Mouse (Mus musculus): ENCODE measurements around the gene Prkag2. TPM values are rescaled to one million over a fixed set of nuclear protein-coding genes. Genes with fewer than 3 reads are reported as not detected.
"Not testable (repeated sequence)": the region's sequence is repeated elsewhere in the genome, so short reads cannot be mapped to it uniquely, and the experiment has no call there.

Prkag2 gene
- polyA plus RNA-seq, 1 experiment: 1.1 TPM

DNA sequence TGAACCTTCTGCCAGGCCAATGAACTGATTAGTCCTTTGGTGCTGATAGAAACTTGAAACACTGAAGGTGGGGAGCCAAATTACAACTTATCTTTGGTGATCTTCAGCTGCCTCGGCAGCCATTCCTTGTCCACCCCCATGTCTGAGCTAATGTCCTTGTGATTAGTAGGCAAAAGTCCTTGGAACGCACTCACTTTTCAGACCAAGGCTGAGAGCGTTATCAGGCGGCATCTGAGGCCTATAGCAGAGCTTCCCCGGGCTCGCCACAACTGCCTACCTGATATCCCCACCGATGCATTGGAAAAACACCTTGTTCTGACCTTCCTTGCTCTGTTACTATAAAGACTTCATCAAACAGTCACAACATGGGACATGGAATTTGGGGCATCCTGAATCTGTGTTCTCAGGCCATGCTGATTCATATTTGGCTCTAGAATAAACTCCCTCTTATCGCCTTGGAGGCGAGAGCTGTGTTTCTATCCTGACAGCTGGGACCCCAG, 20.6 kb downstream of the Prkag2 start:
- TF ChIP-seq FLI1 (IDR thresholded peaks at IDR 0.05; ENCODE audit: low read length) (no peak), GATA1 (IDR thresholded peaks at IDR 0.05; ENCODE audit: borderline replicate concordance, low read length) (no peak)
- H3K27me3 ChIP-seq (replicated peaks): peaks cover 40% of the 10 kb centered on the region
- no peak overlapping the region for H3K4me3 ChIP-seq (replicated peaks)
- no peaks in the 10 kb centered on the region for H3K36me3 ChIP-seq (replicated peaks; ENCODE audit: low read length)
- H3K9me3 ChIP-seq: no peaks in the 10 kb centered on the region
- peaks cover 30% of the 10 kb centered on the region for H3K4me1 ChIP-seq

DNA sequence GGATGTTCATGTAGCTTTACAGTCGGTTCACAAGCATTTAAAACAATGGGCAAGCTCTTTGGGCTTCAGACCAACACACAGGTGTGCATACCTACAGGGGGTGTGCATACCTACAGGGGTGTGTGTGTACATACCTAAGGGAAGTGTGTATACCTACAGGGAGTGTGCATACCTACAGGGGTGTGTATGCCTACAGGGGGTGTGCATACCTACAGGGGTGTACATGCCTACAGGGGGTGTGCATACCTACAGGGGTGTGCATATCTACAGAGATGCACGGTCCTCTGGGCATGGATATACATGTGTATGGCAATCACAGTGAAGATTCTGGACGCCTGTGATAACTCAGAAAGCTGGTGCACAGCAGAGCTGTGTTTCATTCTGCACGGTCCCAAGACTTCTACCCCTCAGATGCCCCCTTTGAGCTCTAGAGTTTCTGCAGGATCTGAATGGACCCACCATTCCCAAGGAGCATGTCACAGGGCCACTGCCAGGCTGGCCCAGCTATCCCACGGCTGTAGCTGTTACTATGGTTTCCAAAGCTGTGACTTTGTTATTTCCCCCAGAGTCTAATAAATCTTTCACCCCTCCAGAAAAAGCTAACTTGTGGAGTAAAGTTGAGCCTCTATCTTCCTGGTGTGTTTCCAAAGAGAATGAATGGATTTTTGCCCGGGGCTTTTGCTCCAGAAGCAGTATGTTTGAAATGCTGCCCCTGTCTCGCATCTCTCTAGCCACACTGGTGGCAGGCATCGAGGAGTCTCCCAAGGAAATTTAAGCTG, 22.4 kb downstream of the Prkag2 start:
- TF ChIP-seq FLI1 (IDR thresholded peaks at IDR 0.05; ENCODE audit: low read length) (no peak), GATA1 (IDR thresholded peaks at IDR 0.05; ENCODE audit: borderline replicate concordance, low read length) (no peak)
- Histone ChIP-seq H3K27me3 (replicated peaks) (peaks cover 46% of the 10 kb centered on the region), H3K9me3 (no peaks in the 10 kb centered on the region), H3K4me3 (replicated peaks) (no peak overlapping the region), H3K36me3 (replicated peaks; ENCODE audit: low read length) (no peaks in the 10 kb centered on the region), H3K4me1 (peaks cover 21% of the 10 kb centered on the region)

GRCm38 (mm10) chr5:25077258-25077657, 23.2 kb downstream of the Prkag2 start:
- H3K9me3 ChIP-seq; H3K36me3 ChIP-seq (replicated peaks; ENCODE audit: low read length); H3K4me3 ChIP-seq (replicated peaks): not testable (repeated sequence)
- H3K27me3 ChIP-seq (replicated peaks): peaks cover 50% of the 10 kb centered on the region
- TF ChIP-seq GATA1 (IDR thresholded peaks at IDR 0.05; ENCODE audit: borderline replicate concordance, low read length): peak; percentile 65; the same call in 2 of the 3 replicates
- peaks cover 19% of the 10 kb centered on the region for H3K4me1 ChIP-seq

GRCm38 (mm10) chr5:25075623-25076022, 24.8 kb downstream of the Prkag2 start:
- H3K36me3 ChIP-seq (replicated peaks; ENCODE audit: low read length): no peaks in the 10 kb centered on the region
- TF ChIP-seq FLI1 (IDR thresholded peaks at IDR 0.05; ENCODE audit: low read length) (no peak), GATA1 (IDR thresholded peaks at IDR 0.05; ENCODE audit: borderline replicate concordance, low read length) (no peak)
- H3K27me3 ChIP-seq (replicated peaks): peaks cover 49% of the 10 kb centered on the region
- no peak overlapping the region for H3K4me3 ChIP-seq (replicated peaks)
- peaks cover 3% of the 10 kb centered on the region for H3K9me3 ChIP-seq
- H3K4me1 ChIP-seq: peaks cover 3% of the 10 kb centered on the region; the same call in 1 of the 2 replicates

DNA sequence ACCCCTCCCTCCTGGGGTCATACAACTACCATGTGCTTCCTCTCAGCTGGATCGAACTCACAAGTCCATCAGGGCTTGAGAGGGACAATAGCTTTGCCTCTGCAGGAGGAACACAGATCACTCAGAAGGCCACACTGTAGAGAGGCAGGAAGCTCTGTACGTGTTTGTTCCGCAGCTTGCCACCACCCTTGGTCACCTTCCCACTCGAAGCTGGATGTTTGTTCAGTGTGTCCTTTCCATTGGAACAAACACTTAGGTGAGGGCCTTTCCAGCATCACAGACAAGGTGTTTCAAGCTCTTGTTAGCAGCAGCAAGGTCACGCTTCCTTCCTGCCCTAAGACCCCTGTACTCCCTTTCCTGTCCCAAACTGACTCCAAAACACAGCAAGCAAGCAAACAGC, 30.6 kb downstream of the Prkag2 start:
- Histone ChIP-seq H3K9me3 (peaks cover 4% of the 10 kb centered on the region), H3K27me3 (replicated peaks) (peaks cover 70% of the 10 kb centered on the region), H3K36me3 (replicated peaks; ENCODE audit: low read length) (no peaks in the 10 kb centered on the region), H3K4me3 (replicated peaks) (no peak overlapping the region), H3K4me1 (no peaks in the 10 kb centered on the region)
- TF ChIP-seq GATA1 (IDR thresholded peaks at IDR 0.05; ENCODE audit: borderline replicate concordance, low read length) (no peak), FLI1 (IDR thresholded peaks at IDR 0.05; ENCODE audit: low read length) (no peak)

DNA sequence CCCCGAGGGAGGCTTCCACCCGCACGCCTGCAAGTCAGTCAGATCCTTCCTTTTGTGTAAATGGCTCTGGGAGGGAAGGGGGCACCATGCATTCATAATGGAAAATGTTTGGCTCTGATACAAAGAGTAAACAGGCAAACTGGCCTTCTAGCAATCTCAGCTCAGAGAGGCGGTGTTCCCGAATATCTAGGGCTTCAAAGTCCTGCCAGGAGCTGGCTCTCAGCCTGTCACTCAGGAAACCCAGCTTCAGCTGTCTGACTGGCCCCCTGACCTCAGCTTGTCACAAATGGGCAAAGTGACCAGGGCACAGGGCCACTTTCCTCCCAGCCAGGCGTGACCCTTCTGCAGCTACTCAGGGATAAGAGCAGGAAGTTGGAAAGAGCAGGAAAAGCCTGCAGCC, 33.3 kb downstream of the Prkag2 start:
- Histone ChIP-seq H3K4me1 (peaks cover 4% of the 10 kb centered on the region; the same call in 1 of the 2 replicates), H3K36me3 (replicated peaks; ENCODE audit: low read length) (no peaks in the 10 kb centered on the region), H3K9me3 (peaks cover 4% of the 10 kb centered on the region), H3K27me3 (replicated peaks) (peaks cover 75% of the 10 kb centered on the region), H3K4me3 (replicated peaks) (no peak overlapping the region)
- no peak for TF ChIP-seq GATA1 (IDR thresholded peaks at IDR 0.05; ENCODE audit: borderline replicate concordance, low read length)
- TF ChIP-seq FLI1 (IDR thresholded peaks at IDR 0.05; ENCODE audit: low read length): no peak

GRCm38 (mm10) chr5:25064270-25065232, 35.9 kb downstream of the Prkag2 start:
- TF ChIP-seq GATA1 (IDR thresholded peaks at IDR 0.05; ENCODE audit: borderline replicate concordance, low read length): no peak
- no peak for TF ChIP-seq FLI1 (IDR thresholded peaks at IDR 0.05; ENCODE audit: low read length)
- H3K4me1 ChIP-seq: peaks cover 4% of the 10 kb centered on the region; the same call in 1 of the 2 replicates
- H3K9me3 ChIP-seq: no peaks in the 10 kb centered on the region
- H3K36me3 ChIP-seq (replicated peaks; ENCODE audit: low read length): no peaks in the 10 kb centered on the region
- H3K4me3 ChIP-seq (replicated peaks): no peak overlapping the region
- H3K27me3 ChIP-seq (replicated peaks): peaks cover 82% of the 10 kb centered on the region

- no peaks in the 10 kb centered on the region for H3K36me3 ChIP-seq (replicated peaks; ENCODE audit: low read length)
- TF ChIP-seq FLI1 (IDR thresholded peaks at IDR 0.05; ENCODE audit: low read length): no peak
- TF ChIP-seq GATA1 (IDR thresholded peaks at IDR 0.05; ENCODE audit: borderline replicate concordance, low read length): no peak
- H3K4me1 ChIP-seq: peaks cover 8% of the 10 kb centered on the region
- H3K9me3 ChIP-seq: no peaks in the 10 kb centered on the region
- H3K27me3 ChIP-seq (replicated peaks): peaks cover 83% of the 10 kb centered on the region
- H3K4me3 ChIP-seq (replicated peaks): no peak overlapping the region
These were observed 37.8 kb downstream of the Prkag2 start for GRCm38 (mm10) chr5:25062506-25063132.
